Mouse (Mus musculus) CD4-positive naive resting alpha-beta T cell, adult 57 days (primary cell): ENCODE measurements around the gene Metap1d. TPM values are rescaled to one million over a fixed set of nuclear protein-coding genes. Genes with fewer than 3 reads are reported as not detected.

Experiments used
- total RNA-seq: library from RNA; stranded (reverse); gene quantifications from one replicate; pipeline ENCODE4 v1.2.4, GENCODE M21; 2023

The Metap1d gene
- 29.0 TPM for total RNA-seq

GRCm38 (mm10) chr2:71453161-71453916 lies at the start of gene Metap1d:
Metap1d (plus strand) TSS chr2:71453276.

GRCm38 (mm10) chr2:71528014-71528713 lies 75.1 kb downstream of the Metap1d start, which contains the start of gene Dlx1:
Dlx1 (plus strand) TSS chr2:71528113.

GRCm38 (mm10) chr2:71546640-71547071 lies 93.6 kb downstream of the Metap1d start, which contains the start of gene Dlx2:
Dlx2 (minus strand) TSS chr2:71546754.

Other genes starting within 250 kb of the Metap1d start
- gene Dync1i2, start 241.6 kb upstream of the Metap1d start, total RNA-seq, result 63.9 TPM
- gene Slc25a12, start 85.5 kb upstream of the Metap1d start, total RNA-seq, result 64.9 TPM
- 22.4 TPM for gene Hat1, start 64.3 kb upstream of the Metap1d start, total RNA-seq
- not detected for gene Dlx1, start 74.8 kb downstream of the Metap1d start, total RNA-seq
- gene Dlx2, start 93.5 kb downstream of the Metap1d start, total RNA-seq, result not detected